Mouse (Mus musculus): Measurements from ENCODE around the gene Traf1. TPM values are rescaled to one million over a fixed set of nuclear protein-coding genes. Genes with fewer than 3 reads are reported as not detected.

Gene Traf1
- polyA plus RNA-seq, 1 experiment, result 1.1 TPM

- Histone ChIP-seq H3K79me2 (ENCODE audit: control insufficient read depth, insufficient read depth) (no peaks in the 10 kb centered on the region), H3K36me3 (ENCODE audit: control insufficient read depth, insufficient read depth) (no peaks in the 10 kb centered on the region)
- TF ChIP-seq REST (IDR thresholded peaks at IDR 0.05; ENCODE audit: insufficient read depth, insufficient read length) (no peak), USF1 (IDR thresholded peaks at IDR 0.05; ENCODE audit: low read depth) (no peak), POLR2A (IDR thresholded peaks at IDR 0.05; ENCODE audit: insufficient read length, low read depth) (no peak), TCF12 (IDR thresholded peaks at IDR 0.05; ENCODE audit: insufficient read depth, poor library complexity, severe bottlenecking) (no peak), CEBPB (IDR thresholded peaks at IDR 0.05; ENCODE audit: insufficient read depth, poor library complexity, severe bottlenecking) (no peak), POLR2AphosphoS2 (IDR thresholded peaks at IDR 0.05; ENCODE audit: insufficient read length, low read depth) (no peak), SRF (IDR thresholded peaks at IDR 0.05; ENCODE audit: control insufficient read depth, insufficient read length, low read depth) (no peak), TCF3 (IDR thresholded peaks at IDR 0.05; ENCODE audit: insufficient read length, low read depth) (no peak), MAX (IDR thresholded peaks at IDR 0.05; ENCODE audit: low read depth) (no peak), E2F4 (IDR thresholded peaks at IDR 0.05; ENCODE audit: insufficient read depth) (no peak), MYOG (IDR thresholded peaks at IDR 0.05; ENCODE audit: control insufficient read depth in 1 of 3, insufficient read depth in 1 of 3, insufficient read length in 2 of 3, low read depth in 2 of 3) (no peak), MYOD1 (IDR thresholded peaks at IDR 0.05; ENCODE audit: control insufficient read depth in 1 of 3, insufficient read length in 2 of 3, low read depth in 2 of 3) (no peak)
Observed at GRCm38 (mm10) chr2:34900412-34900811, 61.2 kb downstream of the Traf1 start.

GRCm38 (mm10) chr2:34899682-34900081 lies 61.9 kb downstream of the Traf1 start:
- no peak overlapping the region for H3K4me3 ChIP-seq
- TF ChIP-seq USF1 (IDR thresholded peaks at IDR 0.05; ENCODE audit: low read depth), result no peak
- no peak for TF ChIP-seq SRF (IDR thresholded peaks at IDR 0.05; ENCODE audit: control insufficient read depth, insufficient read length, low read depth)
- no peak for TF ChIP-seq CEBPB (IDR thresholded peaks at IDR 0.05; ENCODE audit: insufficient read depth, poor library complexity, severe bottlenecking)
- TF ChIP-seq POLR2AphosphoS2 (IDR thresholded peaks at IDR 0.05; ENCODE audit: insufficient read length, low read depth), result no peak
- no peak for TF ChIP-seq MAX (IDR thresholded peaks at IDR 0.05; ENCODE audit: low read depth)
- no peak for TF ChIP-seq TCF12 (IDR thresholded peaks at IDR 0.05; ENCODE audit: insufficient read depth, poor library complexity, severe bottlenecking)
- no peak for TF ChIP-seq MYOD1 (IDR thresholded peaks at IDR 0.05; ENCODE audit: control insufficient read depth in 1 of 3, insufficient read length in 2 of 3, low read depth in 2 of 3)
- TF ChIP-seq MYOG (IDR thresholded peaks at IDR 0.05; ENCODE audit: control insufficient read depth in 1 of 3, insufficient read depth in 1 of 3, insufficient read length in 2 of 3, low read depth in 2 of 3), result no peak
- TF ChIP-seq REST (IDR thresholded peaks at IDR 0.05; ENCODE audit: insufficient read depth, insufficient read length), result no peak
- no peak for TF ChIP-seq E2F4 (IDR thresholded peaks at IDR 0.05; ENCODE audit: insufficient read depth)
- TF ChIP-seq POLR2A (IDR thresholded peaks at IDR 0.05; ENCODE audit: insufficient read length, low read depth), result no peak
- no peak overlapping the region for H3ac ChIP-seq (ENCODE audit: control insufficient read depth, insufficient read length)
- no peaks in the 10 kb centered on the region for H3K79me2 ChIP-seq (ENCODE audit: control insufficient read depth, insufficient read depth)
- H3K4me2 ChIP-seq (ENCODE audit: low read depth), result no peak overlapping the region
- no peaks in the 10 kb centered on the region for H3K36me3 ChIP-seq (ENCODE audit: control insufficient read depth, insufficient read depth)
- H3K27me3 ChIP-seq (ENCODE audit: control insufficient read depth, insufficient read depth, insufficient read length), result no peaks in the 10 kb centered on the region

More at GRCm38 (mm10) chr2:34900412-34900811, 61.2 kb downstream of the Traf1 start:
- Histone ChIP-seq H3ac (ENCODE audit: control insufficient read depth, insufficient read length) (no peak overlapping the region), H3K4me2 (ENCODE audit: low read depth) (no peak overlapping the region), H3K4me3 (no peak overlapping the region), H3K27me3 (ENCODE audit: control insufficient read depth, insufficient read depth, insufficient read length) (no peaks in the 10 kb centered on the region)

GRCm38 (mm10) chr2:34897820-34898219 lies 63.8 kb downstream of the Traf1 start:
- H3K4me3 ChIP-seq, result no peak overlapping the region
- no peak overlapping the region for H3K4me2 ChIP-seq (ENCODE audit: low read depth)
- H3K79me2 ChIP-seq (ENCODE audit: control insufficient read depth, insufficient read depth), result no peaks in the 10 kb centered on the region
- H3ac ChIP-seq (ENCODE audit: control insufficient read depth, insufficient read length), result no peak overlapping the region
- H3K36me3 ChIP-seq (ENCODE audit: control insufficient read depth, insufficient read depth), result no peaks in the 10 kb centered on the region
- H3K27me3 ChIP-seq (ENCODE audit: control insufficient read depth, insufficient read depth, insufficient read length), result no peaks in the 10 kb centered on the region
- TF ChIP-seq REST (IDR thresholded peaks at IDR 0.05; ENCODE audit: insufficient read depth, insufficient read length) (no peak), USF1 (IDR thresholded peaks at IDR 0.05; ENCODE audit: low read depth) (no peak), E2F4 (IDR thresholded peaks at IDR 0.05; ENCODE audit: insufficient read depth) (no peak), MAX (IDR thresholded peaks at IDR 0.05; ENCODE audit: low read depth) (no peak), POLR2A (IDR thresholded peaks at IDR 0.05; ENCODE audit: insufficient read length, low read depth) (no peak), MYOD1 (IDR thresholded peaks at IDR 0.05; ENCODE audit: control insufficient read depth in 1 of 3, insufficient read length in 2 of 3, low read depth in 2 of 3) (no peak), SRF (IDR thresholded peaks at IDR 0.05; ENCODE audit: control insufficient read depth, insufficient read length, low read depth) (no peak)

- no peak for TF ChIP-seq E2F4 (IDR thresholded peaks at IDR 0.05; ENCODE audit: insufficient read depth)
- no peak for TF ChIP-seq CEBPB (IDR thresholded peaks at IDR 0.05; ENCODE audit: insufficient read depth, poor library complexity, severe bottlenecking)
- TF ChIP-seq MAX (IDR thresholded peaks at IDR 0.05; ENCODE audit: low read depth), result no peak
- TF ChIP-seq MYOG (IDR thresholded peaks at IDR 0.05; ENCODE audit: control insufficient read depth in 1 of 3, insufficient read depth in 1 of 3, insufficient read length in 2 of 3, low read depth in 2 of 3), result no peak
- TF ChIP-seq USF1 (IDR thresholded peaks at IDR 0.05; ENCODE audit: low read depth), result no peak
- TF ChIP-seq POLR2AphosphoS2 (IDR thresholded peaks at IDR 0.05; ENCODE audit: insufficient read length, low read depth), result no peak
- TF ChIP-seq SRF (IDR thresholded peaks at IDR 0.05; ENCODE audit: control insufficient read depth, insufficient read length, low read depth), result no peak
- no peak for TF ChIP-seq TCF12 (IDR thresholded peaks at IDR 0.05; ENCODE audit: insufficient read depth, poor library complexity, severe bottlenecking)
- no peak for TF ChIP-seq REST (IDR thresholded peaks at IDR 0.05; ENCODE audit: insufficient read depth, insufficient read length)
- no peaks in the 10 kb centered on the region for H3K27me3 ChIP-seq (ENCODE audit: control insufficient read depth, insufficient read depth, insufficient read length)
- H3K4me2 ChIP-seq (ENCODE audit: low read depth), result no peak overlapping the region
- no peaks in the 10 kb centered on the region for H3K79me2 ChIP-seq (ENCODE audit: control insufficient read depth, insufficient read depth)
- no peaks in the 10 kb centered on the region for H3K36me3 ChIP-seq (ENCODE audit: control insufficient read depth, insufficient read depth)
- H3K4me3 ChIP-seq, result no peak overlapping the region
- H3ac ChIP-seq (ENCODE audit: control insufficient read depth, insufficient read length), result no peak overlapping the region
Observed at GRCm38 (mm10) chr2:34896821-34897460, 64.6 kb downstream of the Traf1 start.

Data from myocyte (in vitro differentiated cells).